Mouse (Mus musculus) T-helper 17 cell (primary cell): ENCODE results near the gene Dohh.

Experiments used
- in situ Hi-C, 2 experiments: fragments of 300-600 bp; cut with MboI, MseI; formaldehyde crosslinking; loops; 1 replicate in 1 of 2; 2 replicates in 1 of 2; pipeline ENCODE4 v1.15.1; 2025; ENCODE audit warnings: high pct_unique_total_duplicates in 2 of 2

Dohh gene

GRCm38 (mm10) chr10:81382039-81382438 is 2.2 kb upstream of the Dohh start:
- in situ Hi-C loops = no loop called here

- in situ Hi-C loops = no loop called here
These were observed 366 bp downstream of the Dohh start for GRCm38 (mm10) chr10:81384605-81384982.

- in situ Hi-C loops = no loop called here
These were observed 1.5 kb downstream of the Dohh start for GRCm38 (mm10) chr10:81385603-81386306.

GRCm38 (mm10) chr10:81387716-81388115 is 3.5 kb downstream of the Dohh start:
- in situ Hi-C loops = no loop called here

GRCm38 (mm10) chr10:81388505-81389055 is 4.4 kb downstream of the Dohh start, which contains the start of gene Gm48552:
TSS of gene Gm48552 (plus strand) at chr10:81389005.
- in situ Hi-C loops = no loop called here

GRCm38 (mm10) chr10:81389373-81389772 is 5.1 kb downstream of the Dohh start:
- in situ Hi-C loops = no loop called here

- in situ Hi-C loops = loop anchor here (5.0 kb wide), 3 partner anchors 52 to 142 kb away; no protein-coding TSS in a partner anchor
These were observed 5.8 kb downstream of the Dohh start for GRCm38 (mm10) chr10:81389801-81390677.

GRCm38 (mm10) chr10:81390678-81390965 is 6.4 kb downstream of the Dohh start:
- in situ Hi-C loops = loop anchor here (5.0 kb wide), 3 partner anchors 52 to 142 kb away; no protein-coding TSS in a partner anchor

- in situ Hi-C loops = loop anchor here (5.0 kb wide), 3 partner anchors 50 to 140 kb away; no protein-coding TSS in a partner anchor
These were observed 8.0 kb downstream of the Dohh start for GRCm38 (mm10) chr10:81392270-81392669.

GRCm38 (mm10) chr10:81392781-81393185 is 8.6 kb downstream of the Dohh start, which contains the start of gene Smim24:
TSS of gene Smim24 (plus strand) at chr10:81393051.
- in situ Hi-C loops = loop anchor here (5.0 kb wide), 3 partner anchors 50 to 140 kb away; no protein-coding TSS in a partner anchor

GRCm38 (mm10) chr10:81393456-81394063 is 9.3 kb downstream of the Dohh start:
- in situ Hi-C loops = loop anchor here (5.0 kb wide), 3 partner anchors 49 to 139 kb away; no protein-coding TSS in a partner anchor

GRCm38 (mm10) chr10:81395127-81395526 is 10.9 kb downstream of the Dohh start:
- in situ Hi-C loops = no loop called here

GRCm38 (mm10) chr10:81395865-81396264 is 11.6 kb downstream of the Dohh start:
- in situ Hi-C loops = no loop called here

GRCm38 (mm10) chr10:81396749-81397148 is 12.5 kb downstream of the Dohh start:
- in situ Hi-C loops = no loop called here

GRCm38 (mm10) chr10:81399296-81399695 is 15.1 kb downstream of the Dohh start:
- in situ Hi-C loops = no loop called here

GRCm38 (mm10) chr10:81399798-81400308 is 15.6 kb downstream of the Dohh start:
- in situ Hi-C loops = no loop called here

GRCm38 (mm10) chr10:81400371-81401204 is 16.4 kb downstream of the Dohh start:
- in situ Hi-C loops = no loop called here

GRCm38 (mm10) chr10:81401205-81401520 is 16.9 kb downstream of the Dohh start:
- in situ Hi-C loops = no loop called here

GRCm38 (mm10) chr10:81401521-81402226 is 17.4 kb downstream of the Dohh start:
- in situ Hi-C loops = no loop called here

GRCm38 (mm10) chr10:81402227-81402765 is 18.1 kb downstream of the Dohh start:
- in situ Hi-C loops = no loop called here
